Mouse (Mus musculus) frontal cortex, adult (tissue): Measurements from ENCODE around the gene Phkb.
"Not testable (repeated sequence)": the region's sequence is repeated elsewhere in the genome, so short reads cannot be mapped to it uniquely, and the experiment has no call there.

Experiments used
- ATAC-seq: cut with Nextera tagmentation; 2 replicates; pipeline ENCODE4 v1.9.2; 2017; ENCODE audit warnings: mild to moderate bottlenecking, moderate library complexity, mixed read lengths; ENCODE audit not compliant: low TSS enrichment

Phkb gene

GRCm38 (mm10) chr8:85840657-85841488 lies at the start of gene Phkb, which contains the start of gene Itfg1:
TSS of gene Phkb (plus strand) at chr8:85840959.
TSS of gene Itfg1 (minus strand) at chr8:85840921.
- ATAC-seq, result peak; percentile 95

DNA sequence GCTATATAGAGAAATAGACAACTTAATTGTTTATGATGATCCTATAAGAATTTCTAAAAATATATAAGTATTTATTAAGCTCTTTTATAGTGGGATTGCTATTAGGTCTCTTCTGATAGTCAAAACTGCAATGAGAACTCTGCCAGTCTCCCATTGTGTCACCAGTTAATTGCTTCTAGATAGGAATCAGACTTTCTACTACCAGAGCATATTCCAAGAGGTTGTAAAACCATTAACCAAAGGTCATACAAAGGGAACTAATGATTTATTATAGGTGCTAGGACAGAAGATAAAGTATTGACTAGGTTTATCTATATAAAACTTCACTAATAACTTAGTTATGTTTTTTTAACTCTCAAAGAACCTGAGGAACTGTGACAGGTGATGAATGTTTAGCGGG lies 44.4 kb upstream of the Phkb start:
- not testable (repeated sequence) for ATAC-seq

GRCm38 (mm10) chr8:85800164-85800563 lies 40.6 kb upstream of the Phkb start:
- no peak for ATAC-seq

GRCm38 (mm10) chr8:85801408-85801807 lies 39.4 kb upstream of the Phkb start:
- no peak for ATAC-seq

GRCm38 (mm10) chr8:85813621-85814020 lies 27.1 kb upstream of the Phkb start:
- ATAC-seq, result no peak

GRCm38 (mm10) chr8:85839916-85840656 lies 673 bp upstream of the Phkb start:
- ATAC-seq, result peak; percentile 71

DNA sequence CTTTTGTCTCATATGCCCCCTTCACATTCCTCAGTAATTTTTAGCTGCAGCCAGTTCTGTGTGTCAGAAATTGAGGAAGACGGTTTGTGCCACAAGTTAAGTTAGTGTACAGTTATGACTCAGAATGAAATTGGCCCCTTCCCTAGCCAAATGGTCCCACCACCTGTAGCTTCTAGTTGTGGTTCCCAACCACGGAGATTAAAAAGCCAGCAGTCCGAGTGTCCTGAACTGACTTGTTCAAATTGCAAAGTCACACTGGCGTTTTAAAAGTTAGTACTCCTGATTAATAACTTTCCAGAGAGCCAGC lies 683 bp downstream of the Phkb start:
- no peak for ATAC-seq

GRCm38 (mm10) chr8:85845887-85846286 lies 5.1 kb downstream of the Phkb start:
- no peak for ATAC-seq

- ATAC-seq, result no peak
These were observed 13.7 kb downstream of the Phkb start for GRCm38 (mm10) chr8:85854220-85855123.

- not testable (repeated sequence) for ATAC-seq
These were observed 16.6 kb downstream of the Phkb start for GRCm38 (mm10) chr8:85857227-85857896.

DNA sequence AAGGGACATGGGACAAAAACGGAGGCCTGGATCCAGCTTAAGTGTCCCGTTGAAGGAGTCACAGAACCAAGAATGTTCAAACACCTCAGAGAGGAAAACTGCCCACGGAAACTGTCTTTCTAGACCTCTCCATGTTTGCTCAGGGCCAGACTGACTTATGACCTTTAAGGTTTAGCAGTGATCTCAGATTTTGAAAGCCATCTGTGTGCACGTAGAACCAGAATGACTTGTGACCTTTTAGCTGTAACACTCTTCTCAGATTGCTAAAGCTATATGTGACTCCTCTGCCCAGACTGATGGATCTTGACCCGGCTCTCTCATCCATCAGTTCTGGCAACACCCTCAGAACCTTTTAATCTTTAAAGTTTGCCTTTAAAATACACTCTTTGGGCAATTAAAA lies 19.9 kb downstream of the Phkb start:
- ATAC-seq, result no peak

GRCm38 (mm10) chr8:85862381-85862780 lies 21.6 kb downstream of the Phkb start:
- peak; percentile 65 for ATAC-seq

DNA sequence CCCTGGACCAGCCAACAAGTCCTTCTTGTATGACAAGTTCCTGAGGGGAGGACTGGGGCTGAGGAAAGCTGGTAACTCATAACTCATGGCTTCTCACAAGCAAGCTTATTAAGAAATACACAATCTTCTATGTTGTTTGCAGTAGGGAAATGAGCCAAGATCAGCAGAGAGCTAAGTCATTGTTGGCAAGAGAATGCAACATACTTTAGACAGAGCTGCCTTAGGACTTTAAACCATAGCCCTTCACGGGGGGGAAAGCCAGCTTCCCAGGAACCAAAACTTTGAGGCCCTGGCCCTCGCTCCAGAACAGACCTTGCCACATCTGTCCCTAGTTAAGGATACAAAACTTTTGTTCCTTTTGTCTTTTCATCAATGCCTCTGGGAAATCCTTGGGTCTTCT lies 30.9 kb downstream of the Phkb start:
- no peak for ATAC-seq

DNA sequence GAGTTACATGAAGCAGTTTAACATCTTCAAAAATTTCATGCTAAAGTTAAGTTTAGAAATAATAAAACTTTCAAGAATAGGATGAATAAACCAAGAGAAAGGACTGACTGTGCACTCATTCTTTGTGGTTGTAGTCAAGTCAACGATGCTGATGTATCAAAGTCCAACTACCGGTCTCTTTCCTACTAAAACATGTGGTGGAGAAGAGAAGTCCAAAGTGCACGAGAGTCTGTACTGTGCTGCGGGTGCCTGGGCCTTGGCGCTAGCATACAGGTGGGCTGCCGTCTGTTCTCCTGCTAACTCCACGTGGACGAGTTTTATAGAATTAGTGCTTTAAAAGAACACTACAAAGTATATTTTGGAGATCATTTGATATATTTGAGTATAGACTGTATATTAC lies 37.2 kb downstream of the Phkb start:
- ATAC-seq, result no peak

GRCm38 (mm10) chr8:85879624-85880023 lies 38.9 kb downstream of the Phkb start:
- ATAC-seq, result no peak

- no peak for ATAC-seq
These were observed 44.1 kb downstream of the Phkb start for GRCm38 (mm10) chr8:85884811-85885210.

DNA sequence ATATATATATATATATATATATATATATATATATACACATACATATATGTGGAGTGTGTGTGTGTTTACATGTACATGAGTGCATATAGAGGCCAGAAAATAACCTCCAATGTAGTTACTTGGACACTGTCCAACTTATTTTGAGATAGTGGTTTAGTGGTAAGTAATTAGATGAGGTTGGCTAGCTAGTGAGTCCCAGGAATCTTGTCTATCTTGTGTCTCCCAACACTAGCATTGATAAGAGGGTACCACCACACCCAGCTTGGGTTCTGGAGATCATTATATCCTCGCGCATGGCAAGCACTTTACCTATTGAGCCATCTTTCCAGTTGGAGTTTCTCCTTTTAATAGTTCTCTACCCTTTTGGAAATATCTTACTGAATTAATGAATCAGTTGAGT lies 56.9 kb downstream of the Phkb start:
- no peak for ATAC-seq

GRCm38 (mm10) chr8:85924991-85925390 lies 84.2 kb downstream of the Phkb start:
- ATAC-seq, result no peak

DNA sequence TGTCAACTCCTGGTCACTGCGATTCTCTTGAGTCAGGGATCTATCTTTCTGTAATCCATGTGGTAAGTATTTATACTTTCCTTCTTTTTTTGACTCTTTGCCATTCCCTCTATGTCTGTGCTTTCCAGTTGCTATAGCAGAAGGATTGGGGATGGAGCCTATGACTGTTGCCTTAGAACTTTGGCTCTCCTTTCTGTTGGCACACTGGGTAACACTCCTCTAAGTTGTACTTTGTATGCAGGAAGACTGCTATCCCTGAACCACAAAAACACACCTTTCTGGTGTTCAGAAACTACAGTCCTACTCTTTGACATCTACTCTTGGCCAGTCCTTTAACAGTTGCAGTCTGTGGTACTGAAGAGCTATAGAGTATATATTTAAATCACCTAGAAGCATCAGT lies 84.8 kb downstream of the Phkb start:
- ATAC-seq, result no peak

- peak; percentile 72; the same call in 1 of the 2 replicates for ATAC-seq
These were observed 85.3 kb downstream of the Phkb start for GRCm38 (mm10) chr8:85926107-85926506.

DNA sequence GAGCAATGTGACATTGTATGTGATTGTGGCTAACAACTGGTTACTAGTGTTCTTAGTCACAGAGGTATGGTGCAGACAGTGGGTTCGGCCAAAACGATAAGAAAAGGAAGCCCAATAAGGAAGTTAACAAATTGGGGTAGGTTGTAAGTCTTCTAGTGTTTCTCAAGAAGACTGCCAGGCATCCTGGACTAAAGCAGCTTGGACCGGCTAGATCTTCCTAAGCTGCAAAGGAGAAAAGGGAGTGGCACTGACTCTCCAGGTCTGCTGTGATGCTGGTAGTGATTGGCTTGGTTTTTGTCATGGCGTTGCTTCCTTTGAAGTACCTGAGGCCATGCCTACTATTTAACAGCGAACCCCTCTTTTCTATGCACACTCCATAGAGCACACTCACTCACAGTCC lies 95.4 kb downstream of the Phkb start:
- no peak for ATAC-seq

- ATAC-seq, result no peak
These were observed 96.6 kb downstream of the Phkb start for GRCm38 (mm10) chr8:85937343-85937742.
